Mouse (Mus musculus) brain, embryonic 14.5 days (tissue): ENCODE results near the gene Rasgrp3.

Experiments used
- CTCF ChIP-seq: fragments of 200-500 bp; IDR thresholded peaks from 2 replicates; pipeline ENCODE4 v1.5.1; 2012; ENCODE audit warnings: inconsistent platforms, mild to moderate bottlenecking, moderate library complexity, borderline replicate concordance; ENCODE audit not compliant: insufficient read depth, insufficient read length; ENCODE audit errors: extremely low read depth
- POLR2A ChIP-seq: fragments of 200-500 bp; IDR thresholded peaks from 2 replicates; pipeline ENCODE4 v1.6.1; 2012; ENCODE audit warnings: mild to moderate bottlenecking, inconsistent platforms, borderline replicate concordance; ENCODE audit not compliant: poor library complexity, insufficient read depth, insufficient read length, severe bottlenecking; ENCODE audit errors: extremely low read depth

- no peak for TF ChIP-seq CTCF
- no peak for TF ChIP-seq POLR2A
These were observed 41.2 kb downstream of the Rasgrp3 start for GRCm38 (mm10) chr17:75476736-75477416.
